Mouse (Mus musculus) CD4-positive naive resting alpha-beta T cell, adult 76 days (primary cell): Measurements from ENCODE around the gene Mroh9. TPM values are rescaled to one million over a fixed set of nuclear protein-coding genes. Genes with fewer than 3 reads are reported as not detected.

Experiments used
- total RNA-seq: library from RNA; stranded (reverse); gene quantifications from one replicate; pipeline ENCODE4 v1.2.4, GENCODE M21; 2023

Mroh9 gene
- not detected for total RNA-seq

DNA sequence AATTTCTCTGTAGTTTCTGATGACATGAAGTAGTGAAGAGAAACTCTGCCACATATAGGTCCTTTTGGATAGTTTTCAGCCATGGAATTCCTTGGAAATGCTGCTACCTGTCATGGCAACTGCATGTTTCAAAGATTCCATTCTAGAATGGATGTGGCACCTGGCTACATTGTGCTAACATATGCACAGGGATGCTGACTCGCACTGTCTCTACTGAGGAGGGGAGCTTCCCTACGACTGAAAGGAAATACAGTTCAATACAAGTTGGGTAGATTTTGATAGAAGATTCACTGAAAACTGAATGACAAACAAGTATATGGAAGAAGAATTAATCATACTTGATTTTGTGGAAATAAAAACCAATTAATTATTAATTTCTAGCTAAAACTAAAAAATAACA is at the start of gene Mroh9:
Gene Mroh9, minus strand, starts transcription at position 101 of the 400 bp plus-strand sequence.

GRCm38 (mm10) chr1:162984428-162984827 is 101.0 kb downstream of the Mroh9 start, which contains the start of gene Fmo3:
Gene Fmo3 (minus strand): TSS chr1:162984528.

Other genes with a start within 250 kb of the Mroh9 start
- gene Fmo1, start 219.1 kb downstream of the Mroh9 start, total RNA-seq: not detected
- not detected for gene Fmo2, start 186.9 kb downstream of the Mroh9 start, total RNA-seq
- not detected for gene Fmo6, start 148.2 kb downstream of the Mroh9 start, total RNA-seq
- not detected for gene Fmo3, start 101.1 kb downstream of the Mroh9 start, total RNA-seq
- not detected for gene Prrx1, start 228.0 kb upstream of the Mroh9 start, total RNA-seq